Mouse (Mus musculus) heart, adult 2 months (tissue): Measurements from ENCODE around the gene Inhbb.

Experiments used
- EP300 ChIP-seq: fragments of 200-500 bp; IDR thresholded peaks from 2 replicates; pipeline ENCODE4 v1.6.1; 2011; ENCODE audit warnings: low read depth, low read length, control low read depth; ENCODE audit not compliant: insufficient read depth
- POLR2A ChIP-seq: fragments of 200-500 bp; IDR thresholded peaks from 2 replicates; pipeline ENCODE4 v1.6.1; 2011; ENCODE audit warnings: mild to moderate bottlenecking, low read depth, low read length, control low read depth; ENCODE audit not compliant: insufficient read depth

- no peak for TF ChIP-seq EP300
- no peak for TF ChIP-seq POLR2A
These were observed 31.7 kb upstream of the Inhbb start for GRCm38 (mm10) chr1:119453731-119454130.
